Mouse (Mus musculus): ENCODE measurements around the gene AA467197.

DNA sequence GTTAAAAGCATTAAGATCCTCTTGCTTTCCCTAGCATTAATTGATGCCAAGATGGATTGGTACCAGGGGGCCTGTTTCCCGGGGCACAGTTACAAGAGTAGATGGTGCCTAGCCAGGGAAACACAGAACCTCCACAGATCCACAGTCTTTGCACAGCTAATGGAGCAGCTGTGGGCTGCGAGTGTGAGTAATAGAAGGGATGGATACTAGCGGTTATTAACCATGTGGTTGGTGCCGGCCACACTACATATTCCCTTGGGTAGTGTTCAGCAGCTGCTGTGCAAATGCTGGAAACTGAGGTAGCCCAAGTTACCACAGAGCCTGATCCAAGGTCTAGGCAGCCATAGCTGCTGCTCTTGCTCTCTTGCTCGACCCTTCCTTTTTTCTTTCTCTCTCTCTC is 34.9 kb downstream of the AA467197 start:
- no peak for TF ChIP-seq CTCF (IDR thresholded peaks at IDR 0.05; ENCODE audit: low read depth)
- no peak for TF ChIP-seq EP300 (IDR thresholded peaks at IDR 0.05; ENCODE audit: low read depth)
